Mouse (Mus musculus) lung, postnatal 0 days (tissue): Measurements from ENCODE around the gene Ttn.

ENCODE experiments used
- CTCF ChIP-seq: IDR thresholded peaks from 2 replicates; pipeline ENCODE4 v1.5.1; 2016; ENCODE audit warnings: antibody characterized with exemption, mild to moderate bottlenecking
- EP300 ChIP-seq: IDR thresholded peaks from 2 replicates; pipeline ENCODE4 v1.6.1; 2016; ENCODE audit warnings: antibody characterized with exemption, mild to moderate bottlenecking, control low read depth

GRCm38 (mm10) chr2:76762154-76762553 is 220.2 kb downstream of the Ttn start:
- TF ChIP-seq EP300 (no peak), CTCF (no peak)
